Mouse (Mus musculus): ENCODE results near the gene Rnf207.

DNA sequence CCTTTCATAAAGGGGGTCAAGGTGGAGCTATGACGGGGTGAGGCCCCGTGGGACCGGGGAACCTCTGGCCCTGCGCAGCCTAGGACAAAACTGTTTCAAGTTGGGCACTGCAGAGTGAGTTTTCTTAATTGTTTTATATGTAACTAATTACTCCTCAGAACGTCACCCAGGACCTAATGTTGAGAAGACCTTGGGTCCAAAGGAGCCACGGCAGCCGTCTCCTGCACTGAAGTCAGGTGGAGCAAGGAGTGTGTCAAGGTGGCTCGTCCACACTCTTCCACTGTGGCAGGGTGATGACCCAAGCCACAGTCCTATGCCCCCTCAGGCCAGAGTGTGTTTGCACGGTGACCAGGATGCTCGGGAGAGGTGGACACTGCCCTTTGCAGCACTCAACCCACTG is 15.6 kb downstream of the Rnf207 start:
- TF ChIP-seq POLR2A (IDR thresholded peaks at IDR 0.05; ENCODE audit: borderline replicate concordance, control insufficient read depth, low read depth, low read length), result no peak
- TF ChIP-seq CTCF (IDR thresholded peaks at IDR 0.05; ENCODE audit: control insufficient read depth, insufficient read depth, low read length), result no peak

All from bone marrow, adult 2 months (tissue).